Mouse (Mus musculus): ENCODE data around the gene Prkg1. TPM values are rescaled to one million over a fixed set of nuclear protein-coding genes. Genes with fewer than 3 reads are reported as not detected.

Prkg1 gene
- total and polyA plus RNA-seq, 3 experiments: not detected

GRCm38 (mm10) chr19:31338355-31339101 is 426.3 kb downstream of the Prkg1 start:
- Histone ChIP-seq H3K9me3 (replicated peaks; ENCODE audit: insufficient read depth, low read length) (no peaks in the 10 kb centered on the region), H3K27ac (ENCODE audit: control insufficient read depth, low read depth, low read length) (no peak overlapping the region), H3K9ac (ENCODE audit: control insufficient read depth, low read depth, low read length, poor library complexity, severe bottlenecking) (no peak overlapping the region), H3K4me1 (ENCODE audit: control insufficient read depth in 1 of 2, insufficient read depth in 2 of 2, low read length in 2 of 2) (no peaks in the 10 kb centered on the region; a peak in 1 of 4 replicates), H3K79me2 (ENCODE audit: control insufficient read depth, insufficient read depth, low read length, poor library complexity) (no peaks in the 10 kb centered on the region), H3K4me3 (ENCODE audit: control insufficient read depth in 1 of 2, insufficient read depth in 1 of 2, low read depth in 2 of 2, low read length in 2 of 2) (no peak overlapping the region), H3K27me3 (ENCODE audit: control insufficient read depth in 1 of 2, insufficient read depth in 2 of 2, low read length in 2 of 2) (no peaks in the 10 kb centered on the region), H3K36me3 (ENCODE audit: control insufficient read depth in 1 of 2, insufficient read depth in 2 of 2, low read length in 2 of 2) (no peaks in the 10 kb centered on the region)
- TF ChIP-seq POLR2AphosphoS5 (IDR thresholded peaks at IDR 0.05; ENCODE audit: borderline replicate concordance, low read depth, low read length) (no peak), MXI1 (IDR thresholded peaks at IDR 0.05; ENCODE audit: low read depth, low read length) (no peak), POLR2AphosphoS2 (IDR thresholded peaks at IDR 0.05; ENCODE audit: low read length) (no peak), MYB (IDR thresholded peaks at IDR 0.05; ENCODE audit: low read depth, low read length) (no peak), E2F4 (IDR thresholded peaks at IDR 0.05; ENCODE audit: borderline replicate concordance, low read depth, low read length) (no peak)
- DNase-seq (ENCODE audit: low read depth, low spot score): no peak

DNA sequence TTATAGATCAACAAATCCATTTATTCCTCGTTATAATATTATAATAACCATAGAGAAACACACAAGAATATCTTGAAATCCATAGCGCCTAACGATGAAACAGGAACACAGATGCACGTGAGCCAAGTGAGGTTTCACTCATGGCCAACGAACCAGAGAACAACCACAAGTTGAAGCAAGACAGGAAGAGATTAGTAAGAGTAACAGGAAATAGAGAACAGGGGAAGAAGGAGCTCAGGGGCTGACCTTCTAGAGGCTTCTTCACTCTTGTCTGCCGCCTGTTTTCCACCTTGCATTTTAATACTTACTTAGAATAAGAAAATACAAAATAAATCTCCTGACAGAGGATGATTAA is 427.0 kb downstream of the Prkg1 start:
- Histone ChIP-seq H3K27ac (ENCODE audit: control insufficient read depth, low read depth, low read length) (no peak overlapping the region), H3K79me2 (ENCODE audit: control insufficient read depth, insufficient read depth, low read length, poor library complexity) (no peaks in the 10 kb centered on the region), H3K9ac (ENCODE audit: control insufficient read depth, low read depth, low read length, poor library complexity, severe bottlenecking) (no peak overlapping the region), H3K9me3 (replicated peaks; ENCODE audit: insufficient read depth, low read length) (no peaks in the 10 kb centered on the region), H3K4me3 (ENCODE audit: control insufficient read depth in 1 of 2, insufficient read depth in 1 of 2, low read depth in 2 of 2, low read length in 2 of 2) (no peak overlapping the region), H3K27me3 (ENCODE audit: control insufficient read depth in 1 of 2, insufficient read depth in 2 of 2, low read length in 2 of 2) (no peaks in the 10 kb centered on the region), H3K36me3 (ENCODE audit: control insufficient read depth in 1 of 2, insufficient read depth in 2 of 2, low read length in 2 of 2) (no peaks in the 10 kb centered on the region), H3K4me1 (ENCODE audit: control insufficient read depth in 1 of 2, insufficient read depth in 2 of 2, low read length in 2 of 2) (no peaks in the 10 kb centered on the region; a peak in 1 of 4 replicates)
- peak; percentile 8 for DNase-seq (ENCODE audit: low read depth, low spot score)
- TF ChIP-seq BHLHE40 (IDR thresholded peaks at IDR 0.05; ENCODE audit: borderline replicate concordance, low read depth, low read length) (peak; percentile 55; the same call in 1 of the 2 replicates), POLR2AphosphoS2 (IDR thresholded peaks at IDR 0.05; ENCODE audit: low read length) (no peak), SIN3A (IDR thresholded peaks at IDR 0.05; ENCODE audit: low read length) (no peak), USF1 (IDR thresholded peaks at IDR 0.05; ENCODE audit: low read depth, low read length) (no peak), MAFK (IDR thresholded peaks at IDR 0.05; ENCODE audit: borderline replicate concordance, low read depth, low read length) (no peak), ZC3H11A (IDR thresholded peaks at IDR 0.05; ENCODE audit: low read depth, low read length) (no peak)

DNA sequence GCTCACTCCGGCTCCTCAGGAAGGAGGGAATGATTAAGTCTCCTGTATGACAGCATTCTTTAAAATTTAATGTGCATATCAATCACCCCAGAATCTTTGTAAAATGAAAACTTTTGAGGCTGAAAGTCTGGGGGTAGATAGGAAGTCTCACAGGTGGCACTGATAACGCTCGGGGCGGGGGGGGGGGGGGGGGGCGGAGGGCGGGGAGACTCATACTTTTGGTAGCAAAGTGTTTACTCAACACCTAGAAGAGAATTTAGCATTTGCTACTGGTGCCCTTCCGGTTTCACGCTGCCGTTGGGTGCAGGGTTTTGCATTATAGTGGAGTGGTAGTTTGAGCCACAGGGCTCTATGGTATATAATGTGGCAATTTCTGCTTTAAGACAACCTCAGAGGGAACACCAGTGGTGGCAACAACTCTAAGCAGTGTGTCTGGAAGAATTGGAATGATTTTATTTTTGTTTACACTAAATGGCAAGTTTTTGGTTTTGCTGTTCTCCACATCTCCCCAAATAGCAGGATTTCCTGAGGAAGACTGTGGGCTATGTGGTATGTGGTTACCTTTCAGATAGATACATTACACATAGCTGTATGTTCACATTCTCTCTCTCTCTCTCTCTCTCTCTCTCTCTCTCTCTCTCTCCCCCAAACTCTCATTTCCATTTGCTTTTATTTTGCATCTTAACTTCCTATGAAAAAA is 427.5 kb downstream of the Prkg1 start:
- no peaks in the 10 kb centered on the region for H3K9me3 ChIP-seq (replicated peaks; ENCODE audit: insufficient read depth, low read length)
- no peak overlapping the region for H3K9ac ChIP-seq (ENCODE audit: control insufficient read depth, low read depth, low read length, poor library complexity, severe bottlenecking)
- H3K27me3 ChIP-seq (ENCODE audit: control insufficient read depth in 1 of 2, insufficient read depth in 2 of 2, low read length in 2 of 2): no peaks in the 10 kb centered on the region
- no peaks in the 10 kb centered on the region for H3K36me3 ChIP-seq (ENCODE audit: control insufficient read depth in 1 of 2, insufficient read depth in 2 of 2, low read length in 2 of 2)
- no peak for DNase-seq (ENCODE audit: low read depth, low spot score)
- no peaks in the 10 kb centered on the region for H3K79me2 ChIP-seq (ENCODE audit: control insufficient read depth, insufficient read depth, low read length, poor library complexity)
- no peaks in the 10 kb centered on the region; a peak in 1 of 4 replicates for H3K4me1 ChIP-seq (ENCODE audit: control insufficient read depth in 1 of 2, insufficient read depth in 2 of 2, low read length in 2 of 2)
- H3K27ac ChIP-seq (ENCODE audit: control insufficient read depth, low read depth, low read length): no peak overlapping the region
- TF ChIP-seq JUND (IDR thresholded peaks at IDR 0.05; ENCODE audit: low read depth, low read length) (no peak), MYB (IDR thresholded peaks at IDR 0.05; ENCODE audit: low read depth, low read length) (no peak), RAD21 (IDR thresholded peaks at IDR 0.05; ENCODE audit: low read depth, low read length) (no peak), TBP (IDR thresholded peaks at IDR 0.05; ENCODE audit: low read depth, low read length) (no peak), UBTF (IDR thresholded peaks at IDR 0.05; ENCODE audit: borderline replicate concordance, insufficient read depth, low read depth, low read length) (no peak), MAZ (IDR thresholded peaks at IDR 0.05; ENCODE audit: low read depth, low read length) (no peak), ETS1 (IDR thresholded peaks at IDR 0.05; ENCODE audit: low read depth, low read length) (no peak), MYC (IDR thresholded peaks at IDR 0.05; ENCODE audit: low read depth, low read length) (no peak), HCFC1 (IDR thresholded peaks at IDR 0.05; ENCODE audit: low read depth, low read length) (no peak), GABPA (IDR thresholded peaks at IDR 0.05; ENCODE audit: low read depth, low read length) (no peak), MAX (IDR thresholded peaks at IDR 0.05; ENCODE audit: low read length) (no peak), NRF1 (IDR thresholded peaks at IDR 0.05; ENCODE audit: insufficient read depth, low read depth, low read length, poor library complexity, severe bottlenecking) (no peak), RCOR1 (IDR thresholded peaks at IDR 0.05; ENCODE audit: low read depth, low read length) (no peak), TAL1 (IDR thresholded peaks at IDR 0.05; ENCODE audit: low read length) (no peak)
- H3K4me3 ChIP-seq (ENCODE audit: control insufficient read depth in 1 of 2, insufficient read depth in 1 of 2, low read depth in 2 of 2, low read length in 2 of 2): no peak overlapping the region

All from MEL (cell line).